Mouse (Mus musculus) 416B (cell line): ENCODE data around the gene Nbl1.
A peak's percentile ranks its signal among the peaks of the same experiment; 100 is the strongest.

Source experiments
- DNase-seq: peaks from one replicate; pipeline ENCODE4 v3.0.0; 2011; ENCODE audit warnings: low read depth

Gene Nbl1

DNA sequence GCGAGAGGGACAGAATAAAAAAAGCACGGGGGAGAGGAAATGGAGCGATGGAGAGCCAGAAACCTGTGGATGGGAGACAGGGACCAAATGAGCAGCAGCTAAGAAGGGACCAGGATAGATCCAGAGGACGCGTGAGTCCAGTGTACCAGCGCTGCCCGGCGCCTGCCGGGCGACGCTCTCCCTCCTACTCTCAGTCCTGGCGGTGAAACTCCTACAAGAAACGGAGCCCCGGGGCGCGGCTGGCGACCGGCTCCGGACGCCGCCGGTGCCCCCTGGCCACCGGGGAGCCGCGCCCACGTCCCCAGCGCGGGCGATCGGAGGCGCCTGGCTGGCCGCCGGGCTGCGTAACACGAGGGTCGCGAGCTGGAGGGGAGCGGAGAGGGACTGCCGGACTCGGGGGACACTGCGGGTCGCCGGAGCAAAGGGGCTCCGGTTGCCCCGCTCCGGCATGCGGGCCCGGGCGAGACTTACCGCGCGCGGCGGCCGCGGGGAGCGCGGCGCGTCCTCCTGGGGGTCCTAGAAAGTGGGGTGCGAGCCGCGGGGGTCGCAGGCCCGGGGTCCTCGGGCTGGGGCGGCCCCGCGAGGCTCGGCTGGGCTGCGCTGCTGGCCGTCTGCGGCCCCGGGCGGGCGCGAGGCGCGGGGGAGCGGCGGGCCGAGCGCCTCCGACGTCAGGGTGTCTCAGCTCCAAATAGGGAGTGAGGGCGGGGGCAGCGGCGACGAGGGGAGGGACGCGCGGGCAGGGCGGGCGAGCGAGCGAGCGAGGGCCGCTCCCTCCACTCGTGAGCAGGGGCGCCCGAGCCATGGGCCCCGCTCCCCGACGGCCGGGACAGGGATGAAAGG, at the start of gene Nbl1:
Gene Nbl1 (minus strand): TSS at position 638 of the 840 bp plus-strand sequence.
- no peak for DNase-seq

- DNase-seq: no peak
Measured at GRCm38 (mm10) chr4:139141785-139142184, 49.0 kb upstream of the Nbl1 start.

DNA sequence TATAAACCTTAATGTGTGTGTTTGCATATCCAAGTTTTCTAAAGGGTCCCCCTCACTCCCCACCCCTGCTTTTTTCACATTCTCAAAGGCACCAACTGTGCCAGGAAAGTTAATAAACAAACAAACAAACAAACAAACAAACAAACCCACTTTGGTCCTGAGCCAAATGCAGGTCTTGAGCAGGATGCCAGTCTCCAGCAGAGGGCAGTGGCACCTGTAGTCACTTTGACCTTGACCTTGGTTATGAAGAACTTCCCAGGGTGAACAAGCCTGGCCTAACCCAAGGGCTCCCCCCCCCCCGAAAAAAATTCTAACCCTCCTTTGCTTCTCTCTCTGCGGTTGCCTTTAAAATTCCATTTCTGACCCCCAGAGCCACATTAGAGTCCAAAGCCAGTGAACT, 47.5 kb upstream of the Nbl1 start:
- no peak for DNase-seq

- peak; percentile 43 for DNase-seq
Measured at GRCm38 (mm10) chr4:139136011-139136410, 43.2 kb upstream of the Nbl1 start.

DNA sequence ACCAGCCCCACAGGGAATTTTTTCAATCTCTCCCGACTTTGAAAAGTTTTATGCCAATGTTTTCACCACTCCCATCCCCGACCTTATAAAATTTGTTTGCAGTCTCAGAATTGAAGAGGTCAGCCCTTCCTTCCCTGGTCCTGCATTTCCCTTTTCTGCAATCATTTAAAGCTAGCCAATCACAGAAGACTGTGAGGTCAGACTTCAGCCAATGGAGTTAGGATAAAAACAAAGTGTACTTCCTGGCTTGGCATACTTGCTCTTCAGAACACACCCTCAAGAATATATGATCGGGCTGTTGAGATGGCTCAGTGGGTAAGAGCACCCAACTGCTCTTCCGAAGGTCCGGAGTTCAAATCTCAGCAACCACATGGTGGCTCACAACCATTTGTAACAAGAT, 40.3 kb upstream of the Nbl1 start:
- DNase-seq: peak; percentile 58

- DNase-seq: no peak
Measured at GRCm38 (mm10) chr4:139131858-139132672, 39.3 kb upstream of the Nbl1 start.

DNA sequence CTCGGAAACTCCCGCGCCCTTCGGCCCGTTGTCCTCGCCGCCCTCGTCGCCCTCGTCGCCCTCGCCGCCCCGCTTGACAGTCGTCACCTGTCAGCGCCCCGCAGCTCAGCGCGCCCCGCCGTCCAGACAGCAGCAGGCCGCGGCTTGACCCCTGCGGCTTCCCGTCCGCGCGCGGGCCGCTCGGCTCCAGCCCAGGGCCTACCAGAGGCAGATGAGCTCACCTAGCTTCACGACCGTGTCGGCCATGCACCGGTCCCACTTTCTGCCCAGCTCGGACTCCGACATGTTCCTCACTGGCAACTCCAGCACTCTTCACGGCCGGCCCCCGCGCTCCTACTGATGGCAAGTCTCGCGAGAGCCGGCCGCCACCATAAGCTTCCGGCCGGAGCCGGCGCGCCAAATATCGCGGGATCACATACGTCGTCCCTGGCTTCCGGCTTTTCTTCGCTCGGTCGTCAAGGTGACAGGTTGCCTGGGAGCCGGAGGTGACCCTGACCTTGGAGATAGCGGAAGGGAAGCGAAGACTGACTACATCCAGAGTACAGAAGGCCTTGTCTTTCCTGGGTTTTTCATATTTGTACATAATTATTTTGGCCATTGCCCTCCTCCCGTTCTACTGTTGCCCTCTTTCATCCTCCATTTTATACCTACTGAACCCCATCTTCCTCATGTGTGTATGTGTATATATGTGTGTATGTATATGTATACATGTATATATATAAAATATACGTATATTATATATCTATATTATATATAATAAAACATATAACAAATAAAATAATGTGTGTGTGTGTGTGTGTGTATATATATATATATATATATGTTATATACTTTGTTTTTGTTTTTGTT, 38.1 kb upstream of the Nbl1 start, which contains the start of gene Minos1:
Gene Minos1 (minus strand): TSS at position 413 of the 849 bp plus-strand sequence.
- DNase-seq: peak; percentile 99

- peak; percentile 69 for DNase-seq
Measured at GRCm38 (mm10) chr4:139129806-139130700, 37.3 kb upstream of the Nbl1 start.

DNA sequence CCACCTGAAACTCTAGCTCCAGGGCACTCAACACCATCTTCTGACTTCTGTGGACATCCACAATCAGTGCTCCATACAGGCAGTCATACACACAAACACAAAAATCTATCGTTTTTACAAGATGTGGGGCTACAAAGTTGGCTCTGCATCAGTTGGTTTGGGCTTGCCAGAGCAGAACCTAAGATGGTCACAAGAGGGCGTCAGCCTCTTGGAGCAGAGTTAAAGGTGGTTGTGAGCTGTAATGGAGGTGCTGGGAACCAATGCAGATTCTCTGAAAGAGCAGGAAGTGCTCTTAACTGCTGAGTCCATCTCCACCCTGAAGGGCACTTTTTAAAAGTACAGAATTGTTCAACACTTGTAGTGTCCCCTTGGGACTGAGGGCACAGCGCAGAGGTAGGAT, 33.7 kb upstream of the Nbl1 start:
- no peak for DNase-seq

DNA sequence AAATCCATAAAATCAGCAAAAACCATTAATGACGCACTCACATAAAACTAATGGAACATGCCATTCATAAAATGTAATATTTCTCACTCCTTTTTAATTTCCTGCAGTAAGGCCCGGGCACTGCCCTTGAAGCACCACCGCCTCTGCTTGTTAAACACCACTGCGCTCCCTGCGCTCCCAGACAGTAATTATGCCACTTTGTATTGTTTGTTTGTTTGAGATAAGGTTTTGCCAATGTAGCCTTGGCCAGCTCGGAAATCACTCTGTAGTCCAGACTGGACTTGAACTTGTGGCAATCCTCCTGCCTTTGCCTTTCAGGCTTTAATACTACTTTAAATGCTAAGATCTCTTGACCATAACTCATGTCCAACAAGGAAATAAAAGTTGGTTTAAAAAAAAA, 32.1 kb upstream of the Nbl1 start:
- no peak for DNase-seq

DNA sequence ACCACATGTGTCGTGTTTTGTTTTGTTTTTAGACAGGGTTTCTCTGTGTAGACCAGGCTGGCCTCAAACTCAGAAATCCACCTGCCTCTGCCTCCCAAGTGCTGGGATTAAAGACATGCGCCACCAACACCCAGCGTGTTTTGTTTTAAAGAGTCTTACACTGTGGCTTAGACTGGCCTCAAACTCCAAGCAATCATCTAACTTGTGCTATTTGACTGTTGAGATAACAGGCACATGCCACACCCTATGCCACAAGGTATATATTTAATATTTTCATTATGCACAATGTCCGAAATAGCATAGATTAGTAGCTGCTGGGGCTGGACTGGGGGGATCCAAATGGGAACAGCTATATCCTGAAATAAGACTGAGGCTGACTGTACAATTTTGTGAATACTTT, 29.8 kb upstream of the Nbl1 start:
- no peak for DNase-seq

- DNase-seq: peak; percentile 56
Measured at GRCm38 (mm10) chr4:139120998-139121397, 28.2 kb upstream of the Nbl1 start.

DNA sequence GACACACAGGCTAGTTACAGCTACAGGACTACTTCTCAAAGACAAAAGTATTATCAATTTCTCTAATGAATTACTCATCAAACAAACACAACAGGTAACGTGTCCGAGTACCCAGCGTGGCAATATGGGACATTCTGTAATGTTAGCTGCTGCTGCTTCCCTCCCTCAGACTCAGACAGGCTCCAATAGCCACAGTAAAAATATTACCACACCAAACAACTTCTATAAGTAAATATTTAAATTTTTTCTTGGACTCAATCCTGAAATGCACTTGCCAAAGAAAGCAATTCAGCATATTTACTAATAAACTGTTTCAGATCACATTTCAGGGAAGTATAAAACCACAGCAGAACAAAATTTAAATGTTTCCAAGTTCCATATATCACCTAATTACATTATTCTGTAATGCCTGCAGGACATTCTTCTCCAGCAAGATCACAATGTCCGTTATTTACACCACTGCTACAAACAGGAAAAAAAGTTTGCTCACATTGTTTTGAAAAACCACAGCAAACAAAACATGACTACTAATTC, 27.6 kb upstream of the Nbl1 start:
- DNase-seq: no peak

DNA sequence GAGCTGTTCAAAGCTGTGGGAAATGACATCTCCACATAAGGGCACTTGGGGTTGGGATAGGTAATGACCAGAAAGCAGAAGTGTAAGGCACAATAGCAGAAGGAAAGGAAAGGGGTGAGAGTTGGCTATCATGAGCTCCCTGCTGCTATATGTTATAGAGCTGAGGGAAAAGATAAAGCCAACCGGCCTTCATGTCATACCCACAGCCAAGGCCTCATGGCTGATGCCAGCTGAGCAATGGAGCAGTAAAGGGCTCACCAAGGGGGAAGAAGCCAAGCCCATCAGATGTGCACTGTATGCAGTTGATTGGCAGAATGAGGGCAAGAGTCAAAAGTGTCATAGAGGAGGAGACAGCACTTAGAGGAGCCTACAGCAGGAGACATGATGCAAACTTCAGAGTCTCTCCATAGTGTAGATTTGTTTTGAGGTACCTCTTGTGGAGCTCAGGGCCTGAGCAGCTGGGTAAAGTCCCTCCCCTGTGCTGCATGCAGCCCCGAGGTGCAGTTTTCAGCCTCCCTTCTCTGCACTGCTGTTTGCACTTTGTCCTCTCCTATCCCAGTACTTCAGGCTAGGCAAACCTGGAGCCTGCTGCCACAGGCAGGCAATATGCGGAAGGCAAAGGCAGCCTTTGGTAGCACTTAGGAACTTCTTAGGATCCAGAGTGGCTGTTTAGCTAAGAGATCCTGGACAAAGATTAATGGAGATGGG, 23.7 kb upstream of the Nbl1 start:
- DNase-seq: peak; percentile 51

GRCm38 (mm10) chr4:139115721-139116120, 22.9 kb upstream of the Nbl1 start:
- DNase-seq: no peak

DNA sequence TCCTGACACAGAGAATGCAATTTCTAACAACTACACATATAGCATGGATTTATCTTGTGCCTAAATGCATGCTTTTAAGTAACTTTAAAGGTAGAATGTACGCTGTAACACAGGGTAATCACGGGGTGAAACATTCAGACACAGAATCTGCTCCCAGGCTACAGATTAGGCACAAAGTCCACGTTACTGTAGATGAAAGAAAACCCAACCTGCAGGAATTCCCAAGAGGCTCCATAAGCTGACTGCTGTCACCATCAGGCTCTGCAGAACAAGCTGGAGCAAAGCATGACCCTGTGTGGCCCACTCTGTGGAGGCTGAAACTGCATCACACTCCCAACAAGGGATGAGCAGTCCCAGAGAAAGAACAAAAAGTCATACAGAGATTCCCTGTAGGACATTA, 19.7 kb upstream of the Nbl1 start:
- no peak for DNase-seq

DNA sequence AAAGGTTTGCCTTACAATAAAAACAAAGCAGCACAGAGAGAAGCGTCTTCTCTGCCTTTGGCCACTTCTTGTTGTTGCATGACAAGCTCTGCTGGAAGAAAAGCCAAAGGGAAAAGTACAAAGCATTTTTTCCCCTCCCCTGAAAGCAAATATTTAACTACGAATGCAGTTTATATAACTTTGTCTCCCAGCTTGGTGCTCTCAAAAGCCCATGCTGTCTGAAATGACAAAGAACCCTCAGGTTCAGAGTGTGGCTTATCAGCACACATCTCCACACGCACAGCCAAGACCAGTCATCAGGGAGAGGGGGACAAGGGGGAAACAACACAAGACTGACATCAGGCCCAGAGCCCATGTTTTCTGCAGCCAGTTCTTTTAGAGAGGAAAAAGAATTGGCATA, 18.6 kb upstream of the Nbl1 start:
- DNase-seq: no peak

DNA sequence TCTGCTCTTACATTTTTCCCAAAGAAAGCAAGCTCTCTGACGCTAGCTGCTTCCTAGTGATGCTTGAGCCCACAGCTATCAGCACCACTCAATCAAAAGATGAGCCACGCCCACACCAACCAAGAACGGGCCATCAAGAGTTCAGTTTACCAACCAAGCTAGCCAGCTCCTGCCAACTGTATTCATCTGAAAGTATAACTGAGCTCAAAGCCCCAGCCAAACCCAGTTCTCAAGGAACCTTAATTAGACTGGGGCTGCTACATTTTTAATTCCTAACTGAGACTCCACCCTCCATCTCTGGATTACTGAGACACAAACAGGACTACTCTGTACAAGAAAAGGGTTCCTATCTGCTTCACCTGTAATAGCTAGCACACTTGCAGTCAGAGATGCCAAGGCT, 18.1 kb upstream of the Nbl1 start:
- DNase-seq: no peak

DNA sequence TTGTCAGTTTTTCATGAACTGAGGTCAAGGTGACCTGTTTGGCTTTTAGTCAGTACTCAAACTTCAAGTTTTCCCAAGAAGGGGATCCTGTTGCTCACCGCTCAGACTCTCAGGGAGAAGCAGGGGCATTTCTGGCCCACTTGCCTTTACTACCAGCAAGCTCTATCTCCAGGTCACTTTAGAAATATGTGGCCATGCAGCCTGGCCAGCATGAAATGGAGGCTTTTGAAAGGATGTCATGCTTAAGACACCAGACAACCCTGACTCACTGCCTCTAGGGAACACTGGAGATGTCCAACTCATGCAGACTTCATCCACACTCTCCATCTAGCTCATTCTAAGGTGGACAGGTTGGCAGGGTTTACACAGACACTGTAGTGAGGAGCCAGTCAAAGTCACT, 12.7 kb upstream of the Nbl1 start:
- no peak for DNase-seq

- no peak for DNase-seq
Measured at GRCm38 (mm10) chr4:139101546-139101945, 8.8 kb upstream of the Nbl1 start.
